Mouse (Mus musculus) heart, adult 2 months (tissue): ENCODE data around the gene Ssbp2. TPM values are rescaled to one million over a fixed set of nuclear protein-coding genes. Genes with fewer than 3 reads are reported as not detected.

Experiments used
- DNase-seq, 2 experiments: peaks; one replicate each; pipeline ENCODE4 v3.0.0; 2021
- H3K27ac ChIP-seq: fragments of 200-600 bp; 2 replicates; pipeline ENCODE4 v1.8.1; 2022
- H3K27me3 ChIP-seq: fragments of 200-500 bp; 2 replicates; pipeline ENCODE4 v1.6.1; 2012; ENCODE audit warnings: mild to moderate bottlenecking, low read length, inconsistent platforms, mixed read lengths; ENCODE audit not compliant: control insufficient read depth, insufficient read depth
- H3K36me3 ChIP-seq: fragments of 200-500 bp; 2 replicates; pipeline ENCODE4 v1.6.1; 2012; ENCODE audit warnings: low read length, inconsistent platforms; ENCODE audit not compliant: control insufficient read depth, insufficient read depth
- H3K4me1 ChIP-seq: fragments of 200-500 bp; 2 replicates; pipeline ENCODE4 v1.6.1; 2011; ENCODE audit warnings: low read length; ENCODE audit not compliant: control insufficient read depth, insufficient read depth
- H3K4me3 ChIP-seq: fragments of 200-600 bp; 2 replicates; pipeline ENCODE4 v1.8.1; 2022
- H3K79me2 ChIP-seq: fragments of 200-500 bp; replicated peaks from 2 replicates; pipeline ENCODE4 v1.6.1; 2012; ENCODE audit warnings: mild to moderate bottlenecking, inconsistent platforms, low read length, moderate library complexity, mixed read lengths; ENCODE audit not compliant: control insufficient read depth, insufficient read depth
- H3K9ac ChIP-seq: fragments of 200-500 bp; 2 replicates; pipeline ENCODE4 v1.6.1; 2012; ENCODE audit warnings: low read depth, mild to moderate bottlenecking, control low read depth, inconsistent platforms, low read length, mixed read lengths
- CTCF ChIP-seq: fragments of 200-600 bp; IDR thresholded peaks from 2 replicates; pipeline ENCODE4 v1.8.1; 2022; ENCODE audit warnings: antibody characterized with exemption, mild to moderate bottlenecking, moderate library complexity
- EP300 ChIP-seq: fragments of 200-500 bp; IDR thresholded peaks from 2 replicates; pipeline ENCODE4 v1.6.1; 2011; ENCODE audit warnings: low read depth, low read length, control low read depth; ENCODE audit not compliant: insufficient read depth
- POLR2A ChIP-seq: fragments of 200-500 bp; IDR thresholded peaks from 2 replicates; pipeline ENCODE4 v1.6.1; 2011; ENCODE audit warnings: mild to moderate bottlenecking, low read depth, low read length, control low read depth; ENCODE audit not compliant: insufficient read depth
- WGBS: fragments of 180-500 bp; shearing (Covaris S2); methylation state at CpG from one replicate; pipeline ENCODE4 v1.1.7; 2018; 5-methylcytosine and 5-hydroxymethylcytosine counted together
- intact Hi-C: fragments of 180-260 bp; cut with DNase I; formaldehyde crosslinking; loops from one replicate; pipeline ENCODE4 v1.15.1; 2025
- polyA plus RNA-seq: library from polyadenylated mRNA; depleted of rRNA; stranded (reverse); fragments of >200 nt; gene quantifications from 2 replicates; pipeline ENCODE4 v1.2.3, GENCODE M21; 2012
- total RNA-seq, 2 experiments: library from RNA; stranded (reverse); gene quantifications; 2 replicates each; pipeline ENCODE4 v1.2.3; 2021

Gene Ssbp2
- total and polyA plus RNA-seq, 3 experiments = 25.0 to 40.4 (median 39.0) TPM

GRCm38 (mm10) chr13:91696109-91696645 lies 236.1 kb downstream of the Ssbp2 start:
- TF ChIP-seq EP300 = no peak
- TF ChIP-seq CTCF = no peak
- no peak for TF ChIP-seq POLR2A
- H3K9ac ChIP-seq = no peak overlapping the region
- H3K4me3 ChIP-seq = no peak overlapping the region
- H3K36me3 ChIP-seq = peaks cover 6% of the 10 kb centered on the region; the same call in 1 of the 2 replicates
- no peaks in the 10 kb centered on the region for H3K79me2 ChIP-seq
- intact Hi-C loops = no loop called here
- no peaks in the 10 kb centered on the region for H3K27me3 ChIP-seq
- peak in 1 of 2 experiments; percentile 17 for DNase-seq
- WGBS = 31% methylated on average over 2 of the region's 2 CpGs
- no peak overlapping the region for H3K27ac ChIP-seq
- peaks cover 3% of the 10 kb centered on the region for H3K4me1 ChIP-seq

GRCm38 (mm10) chr13:91697011-91697410 lies 236.9 kb downstream of the Ssbp2 start:
- no peak for DNase-seq
- WGBS = 42% methylated on average over 3 of the region's 3 CpGs
- intact Hi-C loops = no loop called here

GRCm38 (mm10) chr13:91702337-91702736 lies 242.3 kb downstream of the Ssbp2 start:
- H3K27ac ChIP-seq = no peak overlapping the region
- no peak overlapping the region for H3K9ac ChIP-seq
- H3K36me3 ChIP-seq = no peaks in the 10 kb centered on the region
- 32% methylated on average over 6 of the region's 6 CpGs for WGBS
- H3K27me3 ChIP-seq = no peaks in the 10 kb centered on the region
- intact Hi-C loops = no loop called here
- H3K4me3 ChIP-seq = no peak overlapping the region
- H3K4me1 ChIP-seq = no peaks in the 10 kb centered on the region
- H3K79me2 ChIP-seq = no peaks in the 10 kb centered on the region
- DNase-seq = no peak
- TF ChIP-seq CTCF = no peak

More at GRCm38 (mm10) chr13:91697011-91697410, 236.9 kb downstream of the Ssbp2 start:
- H3K27me3 ChIP-seq = no peaks in the 10 kb centered on the region
- no peaks in the 10 kb centered on the region for H3K79me2 ChIP-seq
- H3K9ac ChIP-seq = no peak overlapping the region
- peaks cover 6% of the 10 kb centered on the region; the same call in 1 of the 2 replicates for H3K36me3 ChIP-seq
- peaks cover 3% of the 10 kb centered on the region for H3K4me1 ChIP-seq
- no peak for TF ChIP-seq EP300
- peak; percentile 65 for TF ChIP-seq CTCF
- H3K27ac ChIP-seq = peak overlapping the region; percentile 7; the same call in 1 of the 2 replicates
- H3K4me3 ChIP-seq = no peak overlapping the region

GRCm38 (mm10) chr13:91719487-91719886 lies 259.4 kb downstream of the Ssbp2 start:
- Histone ChIP-seq H3K4me3 (no peak overlapping the region), H3K4me1 (no peaks in the 10 kb centered on the region), H3K79me2 (no peaks in the 10 kb centered on the region), H3K27me3 (no peaks in the 10 kb centered on the region), H3K27ac (no peak overlapping the region), H3K9ac (no peak overlapping the region), H3K36me3 (no peaks in the 10 kb centered on the region)
- intact Hi-C loops = no loop called here
- 86% methylated on average over 6 of the region's 6 CpGs for WGBS
- DNase-seq = no peak
- TF ChIP-seq POLR2A (no peak), CTCF (no peak), EP300 (no peak)

GRCm38 (mm10) chr13:91723108-91723735 lies 263.1 kb downstream of the Ssbp2 start:
- Histone ChIP-seq H3K9ac (no peak overlapping the region), H3K36me3 (no peaks in the 10 kb centered on the region), H3K4me3 (no peak overlapping the region), H3K27ac (no peak overlapping the region), H3K27me3 (no peaks in the 10 kb centered on the region), H3K79me2 (no peaks in the 10 kb centered on the region), H3K4me1 (no peaks in the 10 kb centered on the region)
- DNase-seq = no peak
- WGBS = 70% methylated on average over 8 of the region's 8 CpGs
- intact Hi-C loops = no loop called here
- TF ChIP-seq POLR2A = no peak
- TF ChIP-seq CTCF = peak; percentile 52
- TF ChIP-seq EP300 = no peak

GRCm38 (mm10) chr13:91723736-91724119 lies 263.6 kb downstream of the Ssbp2 start:
- WGBS = 78% methylated on average over 7 of the region's 7 CpGs
- no peak for TF ChIP-seq EP300
- no peak for TF ChIP-seq POLR2A
- TF ChIP-seq CTCF = no peak
- Histone ChIP-seq H3K27me3 (no peaks in the 10 kb centered on the region), H3K9ac (no peak overlapping the region), H3K4me3 (no peak overlapping the region), H3K4me1 (no peaks in the 10 kb centered on the region), H3K79me2 (no peaks in the 10 kb centered on the region), H3K27ac (no peak overlapping the region), H3K36me3 (no peaks in the 10 kb centered on the region)
- DNase-seq = no peak
- intact Hi-C loops = no loop called here
